Mouse (Mus musculus) midbrain, embryonic 12.5 days (tissue): ENCODE measurements at regions not wholly inside any gene's neighbourhood (a gene's known extent, or its start where the extent isn't known, plus 50 kb on each side); places are given as distances from the start of the nearest gene placed in this dataset.

ENCODE experiments used
- ATAC-seq: fragments of 200-750 bp; cut with Nextera tagmentation; 2 replicates; pipeline ENCODE4 v1.8.0; 2017; ENCODE audit warnings: low read depth, moderate TSS enrichment, moderate library complexity; ENCODE audit not compliant: low FRiP score
- H3K27ac ChIP-seq: fragments of 300-500 bp; sonication (generic); replicated peaks from 2 replicates; pipeline ENCODE4 v1.5.1; 2016; ENCODE audit warnings: mild to moderate bottlenecking
- H3K27me3 ChIP-seq: fragments of 300-500 bp; sonication (generic); 2 replicates; pipeline ENCODE4 v1.6.1; 2016; ENCODE audit warnings: mild to moderate bottlenecking
- H3K36me3 ChIP-seq: fragments of 300-500 bp; sonication (generic); 2 replicates; pipeline ENCODE4 v1.6.1; 2016
- H3K4me1 ChIP-seq: fragments of 300-500 bp; sonication (generic); 2 replicates; pipeline ENCODE4 v1.6.1; 2016
- H3K4me2 ChIP-seq: fragments of 300-500 bp; sonication (generic); replicated peaks from 2 replicates; pipeline ENCODE4 v1.6.1; 2016; ENCODE audit warnings: mild to moderate bottlenecking, moderate library complexity
- H3K4me3 ChIP-seq: fragments of 300-500 bp; sonication (generic); 2 replicates; pipeline ENCODE4 v1.5.1; 2016; ENCODE audit warnings: mild to moderate bottlenecking
- H3K9ac ChIP-seq: fragments of 300-500 bp; sonication (generic); replicated peaks from 2 replicates; pipeline ENCODE4 v1.6.1; 2016; ENCODE audit warnings: mild to moderate bottlenecking, moderate library complexity
- H3K9me3 ChIP-seq: fragments of 300-500 bp; sonication (generic); 2 replicates; pipeline ENCODE4 v1.6.1; 2016; ENCODE audit warnings: mild to moderate bottlenecking
- WGBS: fragments of 180-500 bp; shearing (Covaris S2); methylation state at CpG from one replicate; pipeline ENCODE4 v1.1.7; 2016; 5-methylcytosine and 5-hydroxymethylcytosine counted together

DNA sequence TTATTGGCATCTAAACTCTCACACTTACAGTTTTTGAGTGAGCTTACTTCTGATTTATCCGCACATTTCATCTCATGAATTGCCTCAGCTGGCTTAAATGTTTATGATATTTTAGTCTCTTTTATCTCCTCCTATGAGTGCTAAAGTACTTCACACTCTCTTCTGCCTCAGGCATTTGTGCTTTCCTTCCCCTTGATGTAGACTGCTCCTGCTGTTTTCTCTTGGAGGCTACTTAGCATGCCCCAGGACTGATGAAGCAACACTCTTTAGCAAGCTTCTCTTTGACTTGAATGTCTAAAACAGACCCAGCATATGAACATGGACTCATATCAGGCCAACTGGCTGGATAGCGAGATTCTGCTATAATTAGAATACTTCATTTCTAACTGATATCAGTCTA lies 882.8 kb downstream of the Tecrl start:
- 86% methylated on average over 2 of the region's 2 CpGs for WGBS
- no peak overlapping the region for H3K4me2 ChIP-seq
- H3K4me1 ChIP-seq, result no peaks in the 10 kb centered on the region

GRCm38 (mm10) chr5:82464272-82464671 lies 890.7 kb downstream of the Tecrl start:
- Histone ChIP-seq H3K36me3 (no peaks in the 10 kb centered on the region), H3K4me3 (no peak overlapping the region), H3K27me3 (no peaks in the 10 kb centered on the region), H3K27ac (no peak overlapping the region), H3K4me2 (no peak overlapping the region), H3K9me3 (no peaks in the 10 kb centered on the region), H3K4me1 (no peaks in the 10 kb centered on the region), H3K9ac (no peak overlapping the region)
- WGBS, result 90% methylated on average over 2 of the region's 2 CpGs
- no peak for ATAC-seq

More for the DNA sequence above, 882.8 kb downstream of the Tecrl start:
- no peak for ATAC-seq
- H3K4me3 ChIP-seq, result no peak overlapping the region
- H3K9ac ChIP-seq, result no peak overlapping the region
- H3K36me3 ChIP-seq, result no peaks in the 10 kb centered on the region
- H3K9me3 ChIP-seq, result no peaks in the 10 kb centered on the region
- H3K27me3 ChIP-seq, result no peaks in the 10 kb centered on the region
- no peak overlapping the region for H3K27ac ChIP-seq

DNA sequence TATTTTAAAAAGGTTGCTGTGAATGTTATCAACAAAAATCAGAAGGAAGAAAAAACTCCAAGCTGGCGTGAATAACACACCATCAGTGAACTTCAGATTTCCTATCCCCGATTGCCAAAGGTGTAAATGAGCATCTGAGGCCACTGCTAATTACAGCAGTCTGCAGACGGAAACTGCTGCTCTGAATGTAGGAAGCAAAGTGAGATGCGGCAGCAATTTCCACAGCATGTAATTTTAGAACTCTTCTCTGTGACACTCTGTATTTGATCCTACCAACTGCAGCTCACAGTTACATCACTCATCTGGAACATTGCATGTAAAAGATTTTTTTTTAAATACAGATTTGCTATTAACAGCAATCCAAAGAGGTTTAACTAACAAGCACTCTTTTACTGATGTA lies 913.7 kb downstream of the Tecrl start:
- Histone ChIP-seq H3K27me3 (no peaks in the 10 kb centered on the region), H3K4me2 (no peak overlapping the region), H3K4me1 (no peaks in the 10 kb centered on the region), H3K9ac (no peak overlapping the region), H3K9me3 (no peaks in the 10 kb centered on the region), H3K4me3 (no peak overlapping the region), H3K27ac (no peak overlapping the region), H3K36me3 (no peaks in the 10 kb centered on the region)
- 71% methylated on average over 4 of the region's 4 CpGs for WGBS
- no peak for ATAC-seq

GRCm38 (mm10) chr5:82440126-82440525 lies 914.9 kb downstream of the Tecrl start:
- no peak for ATAC-seq

DNA sequence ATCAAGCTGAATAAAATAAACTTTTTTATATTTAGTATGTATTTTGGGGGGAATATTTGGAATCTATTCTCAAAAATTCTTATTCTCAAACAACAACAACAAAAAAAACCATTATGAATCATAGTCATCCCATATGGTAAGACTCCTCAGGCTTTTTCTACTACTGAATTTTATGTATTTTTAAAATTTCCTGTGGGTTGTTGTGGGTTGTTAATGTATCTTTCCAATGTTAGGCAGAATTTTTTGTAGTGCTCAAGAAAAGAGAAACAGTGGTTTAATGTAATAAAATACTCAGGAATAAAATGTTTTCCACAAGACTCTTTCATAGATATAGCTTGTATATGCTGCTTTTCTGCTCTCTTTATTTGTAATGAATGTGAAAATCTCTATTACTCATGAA lies 934.6 kb downstream of the Tecrl start:
- Histone ChIP-seq H3K4me2 (no peak overlapping the region), H3K9me3 (no peaks in the 10 kb centered on the region), H3K4me3 (no peak overlapping the region), H3K27me3 (no peaks in the 10 kb centered on the region), H3K36me3 (no peaks in the 10 kb centered on the region), H3K9ac (no peak overlapping the region), H3K4me1 (no peaks in the 10 kb centered on the region), H3K27ac (no peak overlapping the region)
- ATAC-seq, result no peak

More at GRCm38 (mm10) chr5:82440126-82440525, 914.9 kb downstream of the Tecrl start:
- Histone ChIP-seq H3K4me3 (no peak overlapping the region), H3K9ac (no peak overlapping the region), H3K27me3 (no peaks in the 10 kb centered on the region), H3K4me1 (no peaks in the 10 kb centered on the region), H3K27ac (no peak overlapping the region), H3K9me3 (no peaks in the 10 kb centered on the region), H3K4me2 (no peak overlapping the region), H3K36me3 (no peaks in the 10 kb centered on the region)
- 85% methylated on average over 2 of the region's 2 CpGs for WGBS

GRCm38 (mm10) chr5:82396632-82397234 lies 958.3 kb downstream of the Tecrl start:
- no peaks in the 10 kb centered on the region for H3K36me3 ChIP-seq
- no peak overlapping the region for H3K4me3 ChIP-seq
- H3K4me1 ChIP-seq, result no peaks in the 10 kb centered on the region
- ATAC-seq, result no peak
- no peak overlapping the region for H3K27ac ChIP-seq
- no peaks in the 10 kb centered on the region for H3K27me3 ChIP-seq
- no peak overlapping the region for H3K9ac ChIP-seq
- no peak overlapping the region for H3K4me2 ChIP-seq
- WGBS, result 69% methylated on average over 5 of the region's 5 CpGs
- H3K9me3 ChIP-seq, result no peaks in the 10 kb centered on the region

- H3K9me3 ChIP-seq, result no peaks in the 10 kb centered on the region
- no peaks in the 10 kb centered on the region for H3K36me3 ChIP-seq
- no peak overlapping the region for H3K4me2 ChIP-seq
- H3K4me3 ChIP-seq, result no peak overlapping the region
- no peak for ATAC-seq
- H3K4me1 ChIP-seq, result no peaks in the 10 kb centered on the region
- WGBS, result 69% methylated on average over 3 of the region's 3 CpGs
- no peaks in the 10 kb centered on the region for H3K27me3 ChIP-seq
- H3K27ac ChIP-seq, result no peak overlapping the region
- H3K9ac ChIP-seq, result no peak overlapping the region
Observed at GRCm38 (mm10) chr5:82361624-82362023, 993.4 kb downstream of the Tecrl start.

- ATAC-seq, result no peak
Observed at GRCm38 (mm10) chr5:82356336-82356735, 998.7 kb downstream of the Tecrl start.

GRCm38 (mm10) chr5:82351089-82351488 lies 1003.9 kb downstream of the Tecrl start:
- no peak overlapping the region for H3K4me3 ChIP-seq

More at GRCm38 (mm10) chr5:82356336-82356735, 998.7 kb downstream of the Tecrl start:
- H3K27me3 ChIP-seq, result no peaks in the 10 kb centered on the region
- H3K4me1 ChIP-seq, result no peaks in the 10 kb centered on the region
- H3K4me2 ChIP-seq, result no peak overlapping the region
- 92% methylated on average over 5 of the region's 5 CpGs for WGBS
- H3K36me3 ChIP-seq, result no peaks in the 10 kb centered on the region
- no peak overlapping the region for H3K27ac ChIP-seq
- H3K4me3 ChIP-seq, result no peak overlapping the region
- H3K9ac ChIP-seq, result no peak overlapping the region
- no peaks in the 10 kb centered on the region for H3K9me3 ChIP-seq

DNA sequence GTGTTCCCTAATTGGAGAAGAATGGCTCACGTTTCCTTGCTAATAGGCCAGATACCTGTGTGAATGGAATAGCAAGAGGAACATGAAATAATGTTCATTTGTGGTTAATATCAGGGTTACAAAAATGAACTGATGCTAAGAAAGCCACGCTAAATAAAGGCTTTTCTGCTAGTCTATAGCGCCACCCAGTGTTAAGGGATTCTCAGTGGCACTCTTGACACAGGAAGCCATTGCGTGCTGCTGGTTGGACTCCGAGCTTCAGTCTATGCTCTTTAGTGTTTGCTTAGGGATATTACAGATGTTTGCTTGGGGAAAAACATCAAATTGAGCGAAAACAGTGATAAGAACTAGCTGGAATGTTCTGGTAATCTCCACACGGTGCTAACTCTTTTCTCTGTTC lies 1008.3 kb downstream of the Tecrl start:
- Histone ChIP-seq H3K9me3 (no peaks in the 10 kb centered on the region), H3K4me2 (no peak overlapping the region), H3K27ac (no peak overlapping the region), H3K36me3 (no peaks in the 10 kb centered on the region), H3K9ac (no peak overlapping the region), H3K27me3 (no peaks in the 10 kb centered on the region), H3K4me3 (no peak overlapping the region), H3K4me1 (no peaks in the 10 kb centered on the region)
- peak; percentile 84 for ATAC-seq
- 8% methylated on average over 7 of the region's 7 CpGs for WGBS

More at GRCm38 (mm10) chr5:82351089-82351488, 1003.9 kb downstream of the Tecrl start:
- Histone ChIP-seq H3K9me3 (no peaks in the 10 kb centered on the region), H3K4me2 (no peak overlapping the region), H3K9ac (no peak overlapping the region), H3K27ac (no peak overlapping the region), H3K4me1 (no peaks in the 10 kb centered on the region), H3K27me3 (no peaks in the 10 kb centered on the region), H3K36me3 (no peaks in the 10 kb centered on the region)
- no peak for ATAC-seq
- 96% methylated on average over 2 of the region's 2 CpGs for WGBS

DNA sequence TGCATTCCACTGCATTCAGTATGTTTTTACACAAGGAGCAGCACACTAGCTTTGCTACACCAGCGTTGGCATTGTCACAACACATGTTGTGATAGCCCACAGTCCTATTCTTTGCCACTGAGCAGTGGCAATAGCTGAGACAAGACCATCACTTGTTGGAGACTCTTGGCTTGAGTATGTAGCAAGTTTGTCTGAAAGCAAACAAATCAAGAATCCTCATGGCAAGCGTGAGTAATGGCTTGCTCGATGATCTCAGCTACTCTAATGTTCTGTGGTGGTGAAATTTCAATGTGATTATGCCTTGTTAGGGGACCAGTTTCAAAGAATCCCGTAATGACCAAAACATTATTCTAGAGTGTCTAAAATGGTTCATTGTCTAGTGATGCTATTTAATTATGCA lies 1030.6 kb downstream of the Tecrl start:
- Histone ChIP-seq H3K4me2 (no peak overlapping the region), H3K27ac (no peak overlapping the region), H3K4me3 (no peak overlapping the region), H3K9ac (no peak overlapping the region), H3K27me3 (no peaks in the 10 kb centered on the region), H3K4me1 (no peaks in the 10 kb centered on the region), H3K9me3 (no peaks in the 10 kb centered on the region), H3K36me3 (no peaks in the 10 kb centered on the region)
- ATAC-seq, result no peak
- WGBS, result 87% methylated on average over 4 of the region's 4 CpGs

DNA sequence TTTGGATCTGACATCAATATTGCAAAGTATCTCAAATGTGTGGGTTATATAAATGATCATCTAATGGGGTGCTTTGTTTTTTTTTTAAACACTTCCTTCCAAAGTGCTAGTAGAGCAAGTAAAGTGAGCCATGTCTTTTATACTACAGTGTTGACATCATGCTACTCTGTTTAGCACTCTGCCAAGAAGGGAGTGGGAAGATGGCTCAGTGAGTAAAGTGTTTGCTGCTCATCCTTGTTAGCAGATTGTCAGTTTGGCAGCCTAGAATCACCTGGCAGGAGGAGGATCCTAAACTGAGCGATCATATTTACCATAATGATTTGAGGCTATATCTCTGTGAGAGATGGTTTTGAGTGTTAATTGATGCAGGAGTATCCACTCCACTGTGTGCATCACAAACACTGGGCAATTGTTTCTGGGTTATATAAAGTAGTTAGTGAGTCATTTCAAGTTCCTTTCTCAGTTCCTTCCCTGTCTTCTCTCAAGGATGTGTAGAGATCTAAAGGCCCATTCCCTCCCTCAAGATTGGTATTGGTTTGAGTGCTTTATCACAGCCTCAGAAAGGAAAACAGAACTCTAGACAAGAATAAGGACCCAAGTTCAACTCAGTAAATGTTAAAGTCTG lies 1035.2 kb downstream of the Tecrl start:
- no peak overlapping the region for H3K27ac ChIP-seq
- WGBS, result 94% methylated on average over 1 of the region's 1 CpGs
- no peak overlapping the region for H3K4me3 ChIP-seq
- no peak overlapping the region for H3K9ac ChIP-seq
- H3K36me3 ChIP-seq, result no peaks in the 10 kb centered on the region
- no peaks in the 10 kb centered on the region for H3K9me3 ChIP-seq
- no peaks in the 10 kb centered on the region for H3K4me1 ChIP-seq
- no peaks in the 10 kb centered on the region for H3K27me3 ChIP-seq
- H3K4me2 ChIP-seq, result no peak overlapping the region
- no peak for ATAC-seq

- H3K9ac ChIP-seq, result no peak overlapping the region
- no peak overlapping the region for H3K27ac ChIP-seq
- H3K4me3 ChIP-seq, result no peak overlapping the region
- no peaks in the 10 kb centered on the region for H3K36me3 ChIP-seq
- H3K9me3 ChIP-seq, result no peaks in the 10 kb centered on the region
- H3K27me3 ChIP-seq, result no peaks in the 10 kb centered on the region
- H3K4me2 ChIP-seq, result peak overlapping the region; percentile 13
- WGBS, result 13% methylated on average over 6 of the region's 6 CpGs
- H3K4me1 ChIP-seq, result no peaks in the 10 kb centered on the region
- ATAC-seq, result peak; percentile 70
Observed at GRCm38 (mm10) chr5:82312054-82312453, 1042.9 kb downstream of the Tecrl start.
